ENCODE assay signal across 8 mouse cellular contexts in genomic region chr16:20671886-20672285, GRCm38 (mm10). TPM values are rescaled to one million over a fixed set of nuclear protein-coding genes. Genes with fewer than 3 reads are reported as not detected.
DNase-seq lines count a peak whose midpoint lies in the region; ATAC-seq lines count a peak whose summit lies in the region.

No protein-coding gene starts in this region.

- no peaks in the 10 kb centered on the region for H3K9me3 ChIP-seq in heart, embryonic 15.5 days (replicated peaks)
- H3K9me3 ChIP-seq in hindbrain, embryonic 16.5 days (ENCODE audit: control insufficient read depth, low read length): no peaks in the 10 kb centered on the region

- H3K36me3 ChIP-seq in heart, embryonic 15.5 days: peaks cover 20% of the 10 kb centered on the region
- H3K36me3 ChIP-seq in hindbrain, embryonic 16.5 days (ENCODE audit: control insufficient read depth, insufficient read depth, low read length): peaks cover 15% of the 10 kb centered on the region

- 21% methylated on average over 6 of the region's 6 CpGs for WGBS in heart, embryonic 15.5 days
- WGBS in hindbrain, embryonic 16.5 days: 31% methylated on average over 6 of the region's 6 CpGs

- DNase-seq in heart, adult 8-10 months (ENCODE audit: low spot score): no peak
- peak; percentile 10 for DNase-seq in T-cell, adult 2 months (ENCODE audit: low spot score)
- peak; percentile 52 for DNase-seq in naive thymus-derived CD4-positive, alpha-beta T cell, adult 2 months (ENCODE audit: low read depth)
- no peak for DNase-seq in cerebellum, adult 11-12 months
- DNase-seq in urinary bladder, postnatal 4 days (ENCODE audit: low spot score in 2 of 2): no peak
- no peak for DNase-seq in right cerebral cortex, adult 2 months (ENCODE audit: low spot score in 2 of 2)

- ATAC-seq in heart, embryonic 15.5 days (replicated peaks; ENCODE audit: insufficient number of reproducible peaks, insufficient read depth, low FRiP score, low read depth): no peak
- ATAC-seq in hindbrain, embryonic 16.5 days: no peak

- peaks cover 25% of the 10 kb centered on the region for H3K4me1 ChIP-seq in heart, embryonic 15.5 days (replicated peaks)
- H3K4me1 ChIP-seq in hindbrain, embryonic 16.5 days (ENCODE audit: control insufficient read depth, insufficient read depth, low read depth, low read length): peaks cover 17% of the 10 kb centered on the region

- peak overlapping the region; percentile 91; the same call in 1 of the 2 replicates for H3K27ac ChIP-seq in heart, embryonic 15.5 days
- no peak overlapping the region for H3K27ac ChIP-seq in hindbrain, embryonic 16.5 days (ENCODE audit: low read depth, low read length)

- H3K9ac ChIP-seq in heart, embryonic 15.5 days: no peak overlapping the region
- no peak overlapping the region for H3K9ac ChIP-seq in hindbrain, embryonic 16.5 days (ENCODE audit: low read depth, low read length)

- H3K27me3 ChIP-seq in heart, embryonic 15.5 days: no peaks in the 10 kb centered on the region
- no peaks in the 10 kb centered on the region for H3K27me3 ChIP-seq in hindbrain, embryonic 16.5 days (replicated peaks; ENCODE audit: control insufficient read depth, insufficient read depth, low read length)

- peak overlapping the region; percentile 86 for H3K4me3 ChIP-seq in heart, embryonic 15.5 days
- H3K4me3 ChIP-seq in hindbrain, embryonic 16.5 days (ENCODE audit: low read length): peak overlapping the region; percentile 96

- peak overlapping the region; percentile 90 for H3K4me2 ChIP-seq in heart, embryonic 15.5 days
- peak overlapping the region; percentile 92 for H3K4me2 ChIP-seq in hindbrain, embryonic 16.5 days (ENCODE audit: low read length)

RNA-seq across cellular contexts. Expression of gene Eif4g1, which starts 3.8 kb away (rescaled TPM):
- 95.3 and 129 TPM in 2 replicates for polyA plus RNA-seq in heart, embryonic 15.5 days (2015; fragmentation: Nextera tagmentation; extraction: Ambion mirVana)
- 100 to 1,000 TPM; 388 to 519 (median 472) TPM for total RNA-seq in heart, adult 8-10 months (2022)
- polyA plus RNA-seq in hindbrain, embryonic 16.5 days (2015; fragmentation: Nextera tagmentation; extraction: Ambion mirVana): 133 and 143 TPM in 2 replicates

RNA-seq across cellular contexts. Expression of gene Psmd2, which starts 20.4 kb away (rescaled TPM):
- polyA plus RNA-seq in heart, embryonic 15.5 days (2015; fragmentation: Nextera tagmentation; extraction: Ambion mirVana): 202 and 242 TPM in 2 replicates
- 100 to 1,000 TPM; 198 to 209 (median 203) TPM for total RNA-seq in heart, adult 8-10 months (2022)
- polyA plus RNA-seq in hindbrain, embryonic 16.5 days (2015; fragmentation: Nextera tagmentation; extraction: Ambion mirVana): 372 and 378 TPM in 2 replicates

RNA-seq across cellular contexts. Expression of gene Fam131a, which starts 21.2 kb away (rescaled TPM):
- polyA plus RNA-seq in heart, embryonic 15.5 days (2015; fragmentation: Nextera tagmentation; extraction: Ambion mirVana): 7.1 and 9.0 TPM in 2 replicates
- total RNA-seq in heart, adult 8-10 months (2022): 10 to 100 TPM; 26.2 to 47.4 (median 33.0) TPM
- 49.6 and 56.7 TPM in 2 replicates for polyA plus RNA-seq in hindbrain, embryonic 16.5 days (2015; fragmentation: Nextera tagmentation; extraction: Ambion mirVana)

RNA-seq across cellular contexts. Expression of gene Ece2, which starts 42.3 kb away (rescaled TPM):
- polyA plus RNA-seq in heart, embryonic 15.5 days (2015; fragmentation: Nextera tagmentation; extraction: Ambion mirVana): 0.93 and 1.5 TPM in 2 replicates
- under 1 TPM; 0.63 to 0.90 (median 0.73) TPM for total RNA-seq in heart, adult 8-10 months (2022)
- 17.4 and 18.6 TPM in 2 replicates for polyA plus RNA-seq in hindbrain, embryonic 16.5 days (2015; fragmentation: Nextera tagmentation; extraction: Ambion mirVana)

RNA-seq across cellular contexts. Expression of gene Polr2h, which starts 45.6 kb away (rescaled TPM):
- polyA plus RNA-seq in heart, embryonic 15.5 days (2015; fragmentation: Nextera tagmentation; extraction: Ambion mirVana): 41.0 and 54.5 TPM in 2 replicates
- total RNA-seq in heart, adult 8-10 months (2022): 10 to 100 TPM in 1 of 4 experiments, 1 to 10 TPM in 3; 7.8 to 11.2 (median 9.1) TPM
- 87.7 and 94.6 TPM in 2 replicates for polyA plus RNA-seq in hindbrain, embryonic 16.5 days (2015; fragmentation: Nextera tagmentation; extraction: Ambion mirVana)

Comparison
In these comparisons a context has a peak if more than half of its experiments do, and no peak if none do; other contexts are left out.
1. DNase-seq: peak in T-cell, adult 2 months (single experiment) and naive thymus-derived CD4-positive, alpha-beta T cell, adult 2 months (single experiment); none in heart, adult 8-10 months (single experiment), cerebellum, adult 11-12 months (single experiment), urinary bladder, postnatal 4 days (0 of 2) and right cerebral cortex, adult 2 months (0 of 2).